Mouse (Mus musculus) MEL (cell line): ENCODE measurements around the gene Lrrc74b. TPM values are rescaled to one million over a fixed set of nuclear protein-coding genes. Genes with fewer than 3 reads are reported as not detected.

Experiments used
- DNase-seq: peaks from one replicate; pipeline ENCODE4 v3.0.0; 2011; ENCODE audit warnings: low read depth, low spot score
- H3K27ac ChIP-seq: 2 replicates; pipeline ENCODE4 v1.5.1; 2012; ENCODE audit warnings: low read depth, mild to moderate bottlenecking, control low read depth, low read length, moderate library complexity; ENCODE audit not compliant: control insufficient read depth
- H3K27me3 ChIP-seq, 2 experiments: fragments of 150-350 bp in 1 of 2; sonication (generic) in 1 of 2; 2 replicates each; pipeline ENCODE4 v1.6.1; 2012; ENCODE audit warnings: low read length in 2 of 2, mild to moderate bottlenecking in 2 of 2, improper control_type of control experiment in 1 of 2, moderate library complexity in 1 of 2; ENCODE audit not compliant: insufficient read depth in 2 of 2, control insufficient read depth in 1 of 2
- H3K36me3 ChIP-seq, 2 experiments: 2 replicates each; pipeline ENCODE4 v1.6.1; 2012 to 2014; ENCODE audit warnings: low read length in 2 of 2, improper control_type of control experiment in 1 of 2, inconsistent platforms in 1 of 2, mild to moderate bottlenecking in 1 of 2; ENCODE audit not compliant: insufficient read depth in 2 of 2, control insufficient read depth in 1 of 2
- H3K4me1 ChIP-seq, 2 experiments: fragments of 150-350 bp in 1 of 2; sonication (generic) in 1 of 2; 2 replicates each; pipeline ENCODE4 v1.6.1; 2012; ENCODE audit warnings: low read length in 2 of 2, improper control_type of control experiment in 1 of 2, mild to moderate bottlenecking in 1 of 2; ENCODE audit not compliant: insufficient read depth in 2 of 2, control insufficient read depth in 1 of 2
- H3K4me3 ChIP-seq, 2 experiments: fragments of 150-350 bp in 1 of 2; sonication (generic) in 1 of 2; 2 replicates each; pipeline ENCODE4 v1.5.1; 2012; ENCODE audit warnings: low read depth in 2 of 2, low read length in 2 of 2, mild to moderate bottlenecking in 2 of 2, moderate library complexity in 2 of 2, control low read depth in 1 of 2, improper control_type of control experiment in 1 of 2; ENCODE audit not compliant: control insufficient read depth in 1 of 2, insufficient read depth in 1 of 2
- H3K79me2 ChIP-seq: 2 replicates; pipeline ENCODE4 v1.6.1; 2012; ENCODE audit warnings: mild to moderate bottlenecking, low read length, moderate library complexity; ENCODE audit not compliant: control insufficient read depth, poor library complexity, insufficient read depth
- H3K9ac ChIP-seq: 2 replicates; pipeline ENCODE4 v1.6.1; 2012; ENCODE audit warnings: low read depth, mild to moderate bottlenecking, control low read depth, low read length, moderate library complexity; ENCODE audit not compliant: control insufficient read depth, poor library complexity, severe bottlenecking
- H3K9me3 ChIP-seq: fragments of 150-350 bp; sonication (generic); replicated peaks from 2 replicates; pipeline ENCODE4 v1.6.1; 2012; ENCODE audit warnings: mild to moderate bottlenecking, low read length, improper control_type of control experiment, moderate library complexity; ENCODE audit not compliant: insufficient read depth
- BHLHE40 ChIP-seq: IDR thresholded peaks from 2 replicates; pipeline ENCODE4 v1.6.1; 2012; ENCODE audit warnings: low read depth, mild to moderate bottlenecking, inconsistent platforms, low read length, improper control_type of control experiment, borderline replicate concordance
- CHD2 ChIP-seq: IDR thresholded peaks from 2 replicates; pipeline ENCODE4 v1.6.1; 2011; ENCODE audit warnings: low read length, improper control_type of control experiment
- CTCF ChIP-seq, 3 experiments: IDR thresholded peaks in 2 of 3; conservative IDR thresholded peaks in 1 of 3; 2 replicates each; pipeline ENCODE4 v1.5.1; 2011 to 2012; ENCODE audit warnings: low read length in 3 of 3, low read depth in 2 of 3, mild to moderate bottlenecking in 2 of 3, improper control_type of control experiment in 1 of 3, inconsistent platforms in 1 of 3, mixed read lengths in 1 of 3, moderate library complexity in 1 of 3; ENCODE audit not compliant: control insufficient read depth in 1 of 3, insufficient read depth in 1 of 3, poor library complexity in 1 of 3, severe bottlenecking in 1 of 3
- E2F4 ChIP-seq: IDR thresholded peaks from 2 replicates; pipeline ENCODE4 v1.6.1; 2011; ENCODE audit warnings: low read depth, low read length, improper control_type of control experiment, borderline replicate concordance
- ELF1 ChIP-seq: IDR thresholded peaks from 2 replicates; pipeline ENCODE4 v1.6.1; 2014; ENCODE audit warnings: low read depth, mild to moderate bottlenecking, inconsistent platforms, low read length, improper control_type of control experiment, moderate library complexity
- ETS1 ChIP-seq: IDR thresholded peaks from 2 replicates; pipeline ENCODE4 v1.6.1; 2012; ENCODE audit warnings: low read depth, mild to moderate bottlenecking, inconsistent platforms, low read length, improper control_type of control experiment, moderate library complexity
- GABPA ChIP-seq: IDR thresholded peaks from 2 replicates; pipeline ENCODE4 v1.6.1; 2012; ENCODE audit warnings: low read depth, mild to moderate bottlenecking, inconsistent platforms, low read length, improper control_type of control experiment, moderate library complexity
- GATA1 ChIP-seq: IDR thresholded peaks from 2 replicates; pipeline ENCODE4 v1.6.1; 2011; ENCODE audit warnings: low read depth, low read length, improper control_type of control experiment
- JUND ChIP-seq: IDR thresholded peaks from 2 replicates; pipeline ENCODE4 v1.6.1; 2011; ENCODE audit warnings: low read depth, mild to moderate bottlenecking, improper control_type of control experiment, low read length
- KAT2A ChIP-seq: conservative IDR thresholded peaks from 2 replicates; pipeline ENCODE4 v1.6.1; 2012; ENCODE audit warnings: low read depth, low read length, improper control_type of control experiment, inconsistent platforms
- MAFK ChIP-seq: IDR thresholded peaks from 2 replicates; pipeline ENCODE4 v1.6.1; 2011; ENCODE audit warnings: low read depth, mild to moderate bottlenecking, low read length, improper control_type of control experiment, borderline replicate concordance
- MAX ChIP-seq: IDR thresholded peaks from 2 replicates; pipeline ENCODE4 v1.6.1; 2011; ENCODE audit warnings: low read length, improper control_type of control experiment
- MEF2A ChIP-seq: IDR thresholded peaks from 2 replicates; pipeline ENCODE4 v1.6.1; 2014; ENCODE audit warnings: low read depth, mild to moderate bottlenecking, inconsistent platforms, low read length, improper control_type of control experiment; ENCODE audit not compliant: poor library complexity, insufficient replicate concordance, severe bottlenecking; ENCODE audit errors: extremely low read depth
- MXI1 ChIP-seq: IDR thresholded peaks from 2 replicates; pipeline ENCODE4 v1.6.1; 2011; ENCODE audit warnings: mild to moderate bottlenecking, low read depth, low read length, improper control_type of control experiment
- MYB ChIP-seq: IDR thresholded peaks from 2 replicates; pipeline ENCODE4 v1.6.1; 2011; ENCODE audit warnings: mild to moderate bottlenecking, low read depth, low read length, improper control_type of control experiment
- MYC ChIP-seq: IDR thresholded peaks from 2 replicates; pipeline ENCODE4 v1.6.1; 2011; ENCODE audit warnings: low read depth, mild to moderate bottlenecking, low read length, improper control_type of control experiment, moderate library complexity
- NELFE ChIP-seq: IDR thresholded peaks from 2 replicates; pipeline ENCODE4 v1.6.1; 2011; ENCODE audit warnings: low read depth, low read length, improper control_type of control experiment
- NRF1 ChIP-seq: IDR thresholded peaks from 2 replicates; pipeline ENCODE4 v1.6.1; 2014; ENCODE audit warnings: low read depth, mild to moderate bottlenecking, inconsistent platforms, low read length, improper control_type of control experiment, moderate library complexity; ENCODE audit not compliant: poor library complexity, insufficient read depth, severe bottlenecking
- POLR2A ChIP-seq, 2 experiments: IDR thresholded peaks; 2 replicates each; pipeline ENCODE4 v1.6.1; 2011 to 2012; ENCODE audit warnings: low read length in 2 of 2, mild to moderate bottlenecking in 2 of 2, control low read depth in 1 of 2, improper control_type of control experiment in 1 of 2, low read depth in 1 of 2, moderate library complexity in 1 of 2; ENCODE audit not compliant: control insufficient read depth in 1 of 2, insufficient read depth in 1 of 2, poor library complexity in 1 of 2
- POLR2AphosphoS2 ChIP-seq: IDR thresholded peaks from 2 replicates; pipeline ENCODE4 v1.6.1; 2011; ENCODE audit warnings: low read length, improper control_type of control experiment
- POLR2AphosphoS5 ChIP-seq: IDR thresholded peaks from 2 replicates; pipeline ENCODE4 v1.6.1; 2012; ENCODE audit warnings: low read depth, borderline replicate concordance, mild to moderate bottlenecking, inconsistent platforms, low read length, moderate library complexity, mixed read lengths
- RCOR1 ChIP-seq: IDR thresholded peaks from 2 replicates; pipeline ENCODE4 v1.6.1; 2012; ENCODE audit warnings: low read depth, mild to moderate bottlenecking, inconsistent platforms, low read length, improper control_type of control experiment
- SMC3 ChIP-seq: IDR thresholded peaks from 2 replicates; pipeline ENCODE4 v1.6.1; 2011; ENCODE audit warnings: low read depth, low read length, improper control_type of control experiment
- TAL1 ChIP-seq: IDR thresholded peaks from 2 replicates; pipeline ENCODE4 v1.6.1; 2012; ENCODE audit warnings: mild to moderate bottlenecking, inconsistent platforms, low read length, moderate library complexity, mixed read lengths
- TBP ChIP-seq: IDR thresholded peaks from 2 replicates; pipeline ENCODE4 v1.8.0; 2011; ENCODE audit warnings: low read depth, low read length, improper control_type of control experiment
- TCF12 ChIP-seq: IDR thresholded peaks from 2 replicates; pipeline ENCODE4 v1.6.1; 2014; ENCODE audit warnings: low read depth, mild to moderate bottlenecking, inconsistent platforms, low read length, improper control_type of control experiment, moderate library complexity
- UBTF ChIP-seq: IDR thresholded peaks from 2 replicates; pipeline ENCODE4 v1.6.1; 2012; ENCODE audit warnings: low read depth, mild to moderate bottlenecking, inconsistent platforms, low read length, improper control_type of control experiment, moderate library complexity, borderline replicate concordance; ENCODE audit not compliant: insufficient read depth
- USF1 ChIP-seq: IDR thresholded peaks from 2 replicates; pipeline ENCODE4 v1.6.1; 2014; ENCODE audit warnings: low read depth, mild to moderate bottlenecking, inconsistent platforms, low read length, improper control_type of control experiment, moderate library complexity
- ZC3H11A ChIP-seq: IDR thresholded peaks from 2 replicates; pipeline ENCODE4 v1.6.1; 2012; ENCODE audit warnings: low read depth, mild to moderate bottlenecking, inconsistent platforms, low read length, improper control_type of control experiment
- ZKSCAN1 ChIP-seq: IDR thresholded peaks from 2 replicates; pipeline ENCODE4 v1.6.1; 2012; ENCODE audit warnings: low read depth, mild to moderate bottlenecking, inconsistent platforms, low read length, improper control_type of control experiment, moderate library complexity
- polyA plus RNA-seq, 2 experiments: library from polyadenylated mRNA; stranded (reverse) in 1 of 2; unstranded in 1 of 2; fragments of >175 nt in 1 of 2; fragments of >200 nt in 1 of 2; gene quantifications; 2 replicates each; pipeline versions ENCODE4 v1.2.1 to v1.2.4; 2012; ENCODE audit warnings: low replicate concordance in 2 of 2, low read depth in 1 of 2; ENCODE audit not compliant: insufficient read length in 2 of 2, insufficient read depth in 1 of 2, missing spikeins in 1 of 2
- total RNA-seq: library from RNA; depleted of rRNA; stranded (reverse); fragments of 300-350 nt; gene quantifications from 2 replicates; pipeline ENCODE4 v1.2.3, GENCODE M21; 2012

Gene Lrrc74b
- total and polyA plus RNA-seq, 3 experiments: 0.10 to 0.12 TPM; not detected in 1

GRCm38 (mm10) chr16:17604941-17605340, 43.9 kb upstream of the Lrrc74b start:
- Histone ChIP-seq H3K9ac (no peak overlapping the region), H3K36me3 (peaks cover 0 to 6% of the 10 kb centered on the region in 2 experiments; a peak in 2 of 4 replicates), H3K4me1 (peaks cover 2 to 10% of the 10 kb centered on the region in 2 experiments; a peak in 2 of 4 replicates), H3K4me3 (no peak overlapping the region), H3K9me3 (no peaks in the 10 kb centered on the region), H3K27ac (no peak overlapping the region), H3K27me3 (peaks cover 0 to 3% of the 10 kb centered on the region in 2 experiments; a peak in 2 of 4 replicates), H3K79me2 (no peaks in the 10 kb centered on the region)
- no peak for DNase-seq
- TF ChIP-seq E2F4 (no peak), GABPA (no peak), ZKSCAN1 (no peak), TCF12 (no peak), POLR2AphosphoS5 (no peak), TBP (no peak), NELFE (no peak), TAL1 (no peak), USF1 (no peak), ZC3H11A (no peak), POLR2A (IDR thresholded peaks at IDR 0.05; ENCODE audit: control insufficient read depth in 1 of 2, insufficient read depth in 1 of 2, low read depth in 1 of 2, low read length in 2 of 2, poor library complexity in 1 of 2) (no peak), BHLHE40 (no peak), ELF1 (no peak), JUND (no peak), CHD2 (no peak), SMC3 (no peak), MAX (no peak), MAFK (no peak), MYB (no peak)

GRCm38 (mm10) chr16:17600944-17601562, 40.0 kb upstream of the Lrrc74b start:
- H3K27me3 ChIP-seq: peaks cover 3% of the 10 kb centered on the region in 2 experiments
- H3K9me3 ChIP-seq: no peaks in the 10 kb centered on the region
- peaks cover 0 to 6% of the 10 kb centered on the region in 2 experiments; a peak in 2 of 4 replicates for H3K36me3 ChIP-seq
- H3K9ac ChIP-seq: no peak overlapping the region; the same call in 1 of the 2 replicates
- no peak overlapping the region for H3K4me3 ChIP-seq
- no peak overlapping the region for H3K27ac ChIP-seq
- no peaks in the 10 kb centered on the region for H3K79me2 ChIP-seq
- DNase-seq: peak; percentile 79
- peaks cover 2 to 10% of the 10 kb centered on the region in 2 experiments; a peak in 2 of 4 replicates for H3K4me1 ChIP-seq
- TF ChIP-seq GABPA (no peak), MAFK (no peak), MXI1 (no peak), TAL1 (no peak), POLR2A (IDR thresholded peaks at IDR 0.05; ENCODE audit: control insufficient read depth in 1 of 2, insufficient read depth in 1 of 2, low read depth in 1 of 2, low read length in 2 of 2, poor library complexity in 1 of 2) (no peak), MYC (peak; percentile 87), KAT2A (no peak), POLR2AphosphoS2 (no peak), USF1 (no peak), NELFE (no peak), POLR2AphosphoS5 (no peak), ZC3H11A (peak; percentile 28; the same call in 1 of the 2 replicates), E2F4 (no peak), TCF12 (no peak), ETS1 (no peak), GATA1 (peak; percentile 66), NRF1 (no peak), RCOR1 (no peak), CTCF (IDR thresholded peaks at IDR 0.05 in 2 of 3, conservative IDR thresholded peaks at IDR 0.05 in 1 of 3; ENCODE audit: control insufficient read depth in 1 of 3, insufficient read depth in 1 of 3, low read depth in 2 of 3, low read length in 3 of 3, poor library complexity in 1 of 3, severe bottlenecking in 1 of 3) (peak; percentile 38 to 82 (median 51)), MEF2A (no peak), UBTF (no peak)
